Mouse (Mus musculus) brain, embryonic 18.5 days (tissue): Measurements from ENCODE around the gene Tenm2.

Experiments used
- DNase-seq: peaks from one replicate; pipeline ENCODE4 v3.0.0-alpha.2; 2012; ENCODE audit warnings: low read depth, low spot score

The Tenm2 gene

GRCm38 (mm10) chr11:36902302-36902701 is 333.5 kb downstream of the Tenm2 start:
- DNase-seq = no peak

GRCm38 (mm10) chr11:36893061-36893460 is 342.7 kb downstream of the Tenm2 start:
- DNase-seq = no peak

GRCm38 (mm10) chr11:36891106-36891505 is 344.7 kb downstream of the Tenm2 start:
- no peak for DNase-seq

GRCm38 (mm10) chr11:36887490-36887889 is 348.3 kb downstream of the Tenm2 start:
- no peak for DNase-seq

- DNase-seq = no peak
Measured at GRCm38 (mm10) chr11:36886147-36886546, 349.6 kb downstream of the Tenm2 start.

- no peak for DNase-seq
Measured at GRCm38 (mm10) chr11:36872961-36873360, 362.8 kb downstream of the Tenm2 start.

- no peak for DNase-seq
Measured at GRCm38 (mm10) chr11:36870548-36870947, 365.2 kb downstream of the Tenm2 start.

- no peak for DNase-seq
Measured at GRCm38 (mm10) chr11:36851690-36852089, 384.1 kb downstream of the Tenm2 start.

GRCm38 (mm10) chr11:36847451-36847850 is 388.3 kb downstream of the Tenm2 start:
- no peak for DNase-seq

- DNase-seq = no peak
Measured at GRCm38 (mm10) chr11:36832855-36833254, 402.9 kb downstream of the Tenm2 start.

- no peak for DNase-seq
Measured at GRCm38 (mm10) chr11:36831511-36831910, 404.3 kb downstream of the Tenm2 start.

GRCm38 (mm10) chr11:36824666-36825065 is 411.1 kb downstream of the Tenm2 start:
- no peak for DNase-seq

GRCm38 (mm10) chr11:36804615-36805014 is 431.1 kb downstream of the Tenm2 start:
- no peak for DNase-seq

GRCm38 (mm10) chr11:36802208-36802631 is 433.5 kb downstream of the Tenm2 start:
- DNase-seq = no peak

GRCm38 (mm10) chr11:36801683-36802082 is 434.1 kb downstream of the Tenm2 start:
- no peak for DNase-seq

GRCm38 (mm10) chr11:36799409-36799808 is 436.4 kb downstream of the Tenm2 start:
- DNase-seq = no peak

GRCm38 (mm10) chr11:36758009-36758408 is 477.8 kb downstream of the Tenm2 start:
- DNase-seq = peak; percentile 18

- DNase-seq = no peak
Measured at GRCm38 (mm10) chr11:36746286-36746685, 489.5 kb downstream of the Tenm2 start.

- DNase-seq = no peak
Measured at GRCm38 (mm10) chr11:36727800-36728199, 508.0 kb downstream of the Tenm2 start.

GRCm38 (mm10) chr11:36702881-36703280 is 532.9 kb downstream of the Tenm2 start:
- no peak for DNase-seq

GRCm38 (mm10) chr11:36700951-36701350 is 534.8 kb downstream of the Tenm2 start:
- DNase-seq = no peak

- DNase-seq = no peak
Measured at GRCm38 (mm10) chr11:36700131-36700530, 535.6 kb downstream of the Tenm2 start.

- DNase-seq = no peak
Measured at GRCm38 (mm10) chr11:36698268-36698667, 537.5 kb downstream of the Tenm2 start.

GRCm38 (mm10) chr11:36697816-36698215 is 537.9 kb downstream of the Tenm2 start:
- DNase-seq = no peak
